Mouse (Mus musculus) midbrain, postnatal 0 days (tissue): Measurements from ENCODE around the gene Cpsf7. TPM values are rescaled to one million over a fixed set of nuclear protein-coding genes. Genes with fewer than 3 reads are reported as not detected.

Source experiments
- ATAC-seq: fragments of 200-750 bp; cut with Nextera tagmentation; 2 replicates; pipeline ENCODE4 v1.8.0; 2017; ENCODE audit warnings: moderate number of reproducible peaks, mild to moderate bottlenecking, moderate TSS enrichment, moderate library complexity; ENCODE audit not compliant: low FRiP score
- DNase-seq: peaks from one replicate; pipeline ENCODE4 v3.0.0-alpha.2; 2015; ENCODE audit warnings: low spot score
- H3K27ac ChIP-seq: fragments of 300-500 bp; sonication (generic); 2 replicates; pipeline ENCODE4 v1.5.1; 2014; ENCODE audit warnings: low read depth, mild to moderate bottlenecking, low read length, mixed read lengths
- H3K27me3 ChIP-seq: fragments of 300-500 bp; sonication (generic); 2 replicates; pipeline ENCODE4 v1.6.1; 2014; ENCODE audit warnings: low read length, control low read depth, mixed read lengths; ENCODE audit not compliant: insufficient read depth
- H3K36me3 ChIP-seq: fragments of 300-500 bp; sonication (generic); 2 replicates; pipeline ENCODE4 v1.6.1; 2014; ENCODE audit warnings: low read length, control low read depth, mixed read lengths; ENCODE audit not compliant: insufficient read depth
- H3K4me1 ChIP-seq: fragments of 300-500 bp; sonication (generic); 2 replicates; pipeline ENCODE4 v1.6.1; 2014; ENCODE audit warnings: mild to moderate bottlenecking, control low read depth, antibody characterized with exemption, low read length, mixed read lengths; ENCODE audit not compliant: insufficient read depth
- H3K4me2 ChIP-seq: fragments of 300-500 bp; sonication (generic); 2 replicates; pipeline ENCODE4 v1.6.1; 2014; ENCODE audit warnings: low read depth, mild to moderate bottlenecking, low read length, mixed read lengths; ENCODE audit not compliant: poor library complexity, severe bottlenecking
- H3K4me3 ChIP-seq: fragments of 300-500 bp; sonication (generic); 2 replicates; pipeline ENCODE4 v1.5.1; 2014; ENCODE audit warnings: low read depth, mild to moderate bottlenecking, low read length, moderate library complexity
- H3K9ac ChIP-seq: fragments of 300-500 bp; sonication (generic); replicated peaks from 2 replicates; pipeline ENCODE4 v1.6.1; 2014; ENCODE audit warnings: mild to moderate bottlenecking, low read length, moderate library complexity, mixed read lengths; ENCODE audit not compliant: poor library complexity, severe bottlenecking
- H3K9me3 ChIP-seq: fragments of 300-500 bp; sonication (generic); 2 replicates; pipeline ENCODE4 v1.6.1; 2016; ENCODE audit warnings: low read length, control low read depth
- CTCF ChIP-seq: IDR thresholded peaks from 2 replicates; pipeline ENCODE4 v1.5.1; 2016; ENCODE audit warnings: antibody characterized with exemption, mild to moderate bottlenecking
- WGBS: fragments of 180-500 bp; shearing (Covaris S2); extraction: QIAGEN DNeasy Blood & Tissue Kit; methylation state at CpG from one replicate; pipeline ENCODE4 v1.1.7; 2014; 5-methylcytosine and 5-hydroxymethylcytosine counted together
- polyA plus RNA-seq: library from polyadenylated mRNA; unstranded; fragments of >200 nt; fragmentation: Nextera tagmentation; extraction: Ambion mirVana; gene quantifications from 2 replicates; pipeline ENCODE4 v1.2.1, GENCODE M21; 2015
- total RNA-seq: library from RNA; depleted of rRNA; stranded (reverse); fragments of >200 nt; gene quantifications from 2 replicates; pipeline ENCODE4 v1.2.3, GENCODE M21; 2014; rRNA removed

The Cpsf7 gene
- 55.7 and 62.3 TPM in 2 replicates for total RNA-seq
- polyA plus RNA-seq = 36.7 and 40.6 TPM in 2 replicates

- WGBS = under 1% methylated on average over 73 of the region's 93 CpGs
- Histone ChIP-seq H3K27ac (peak within 1 kb of the TSS; percentile 98), H3K27me3 (no peaks in the 10 kb centered on the region), H3K4me2 (peak within 1 kb of the TSS; percentile 73), H3K4me3 (peak within 1 kb of the TSS; percentile 94), H3K9me3 (no peaks in the 10 kb centered on the region), H3K9ac (peak within 1 kb of the TSS; percentile 97), H3K4me1 (peaks cover 8% of the 10 kb centered on the region; the same call in 1 of the 2 replicates), H3K36me3 (0 out of 2 replicates have a peak, but pooled peaks cover 1% of the 10 kb centered on the region)
- peak; percentile 92 for ATAC-seq
- no peak for TF ChIP-seq CTCF
- DNase-seq = peak; percentile 96
Observed at GRCm38 (mm10) chr19:10525106-10525901, at the start of gene Cpsf7. Cpsf7 (plus strand) TSS chr19:10525266.

DNA sequence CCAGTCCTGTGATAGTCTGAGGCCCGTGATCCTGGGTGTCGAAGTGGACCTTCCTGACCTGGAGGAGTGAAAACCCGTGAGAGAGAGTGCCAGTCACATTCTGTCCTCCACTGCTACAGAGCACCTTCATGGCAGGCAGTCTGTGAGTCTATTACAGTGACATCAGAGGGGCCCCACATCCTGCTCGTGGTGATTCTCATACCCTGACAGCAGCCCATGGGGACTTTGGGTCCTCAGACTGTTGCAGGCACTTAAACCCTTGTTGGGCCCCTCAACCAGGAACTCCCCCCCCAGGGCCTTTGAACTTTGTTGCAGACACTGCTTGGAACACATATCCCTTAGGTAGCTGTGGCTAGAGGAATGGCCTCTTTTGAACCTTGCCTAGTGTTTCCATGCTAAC, 45.5 kb upstream of the Cpsf7 start:
- Histone ChIP-seq H3K27ac (no peak overlapping the region), H3K4me3 (no peak overlapping the region), H3K9me3 (no peaks in the 10 kb centered on the region), H3K27me3 (no peaks in the 10 kb centered on the region), H3K36me3 (no peaks in the 10 kb centered on the region), H3K9ac (no peak overlapping the region), H3K4me1 (peaks cover 11% of the 10 kb centered on the region; the same call in 1 of the 2 replicates), H3K4me2 (no peak overlapping the region)
- ATAC-seq = no peak
- no peak for TF ChIP-seq CTCF
- 72% methylated on average over 4 of the region's 4 CpGs for WGBS
- DNase-seq = no peak

DNA sequence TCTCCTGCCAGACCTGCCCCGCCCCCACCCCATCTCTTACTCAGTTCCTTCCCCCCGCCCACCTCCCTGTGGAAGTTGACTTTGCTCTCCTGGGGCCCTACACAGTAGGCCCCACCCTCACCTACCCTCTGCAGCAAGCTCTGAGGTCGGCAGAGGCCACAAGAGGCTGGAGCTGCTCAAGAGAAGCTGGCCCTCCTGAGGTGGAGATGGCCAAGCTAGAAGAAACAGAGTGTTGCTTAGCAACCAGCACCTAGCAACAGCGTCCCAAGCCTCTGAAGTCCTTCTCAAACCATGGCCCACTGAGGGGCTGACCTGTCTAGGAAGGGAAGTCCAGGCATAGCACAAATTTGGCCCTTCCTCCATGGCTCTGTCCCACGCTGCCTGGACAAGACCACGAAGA, 42.4 kb upstream of the Cpsf7 start, which contains the start of gene Ppp1r32:
Gene Ppp1r32 (minus strand): TSS at position 226 of the 400 bp plus-strand sequence.
- Histone ChIP-seq H3K9ac (no peak within 1 kb of the TSS), H3K27ac (no peak within 1 kb of the TSS), H3K4me3 (no peak within 1 kb of the TSS), H3K9me3 (no peaks in the 10 kb centered on the region), H3K36me3 (no peaks in the 10 kb centered on the region), H3K4me1 (peaks cover 11% of the 10 kb centered on the region; the same call in 1 of the 2 replicates), H3K4me2 (no peak within 1 kb of the TSS), H3K27me3 (no peaks in the 10 kb centered on the region)
- no peak for TF ChIP-seq CTCF
- DNase-seq (peak; percentile 81), ATAC-seq (peak; percentile 73)
- WGBS = 21% methylated on average over 6 of the region's 6 CpGs

DNA sequence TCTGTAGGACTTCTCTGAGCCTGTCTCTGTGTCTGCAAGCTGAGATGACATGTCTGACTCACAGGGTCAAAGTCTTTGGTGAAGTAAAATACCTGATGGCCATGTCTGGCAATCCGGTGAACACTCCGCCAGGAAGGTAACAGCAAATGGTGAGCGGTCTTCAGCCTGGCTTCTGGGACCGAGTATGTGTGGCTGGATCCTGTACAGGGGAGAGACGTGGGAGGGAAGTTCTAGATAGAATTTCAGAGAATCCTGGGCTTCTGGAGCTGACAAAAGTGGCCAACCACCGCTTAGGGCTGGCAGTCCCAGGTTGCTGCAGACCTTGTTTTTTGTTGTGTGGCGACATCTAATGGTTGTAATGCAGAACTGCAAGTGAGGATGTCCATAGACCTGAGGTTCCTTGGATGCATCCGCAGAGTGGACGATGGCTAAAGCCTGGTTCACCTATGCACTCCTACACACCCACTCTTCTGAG, 38.8 kb upstream of the Cpsf7 start:
- 24% methylated on average over 9 of the region's 9 CpGs for WGBS
- H3K9ac ChIP-seq = no peak overlapping the region
- no peaks in the 10 kb centered on the region for H3K27me3 ChIP-seq
- no peak overlapping the region for H3K4me3 ChIP-seq
- peak; percentile 97 for TF ChIP-seq CTCF
- peaks cover 11% of the 10 kb centered on the region; the same call in 1 of the 2 replicates for H3K4me1 ChIP-seq
- H3K9me3 ChIP-seq = no peaks in the 10 kb centered on the region
- no peak overlapping the region for H3K4me2 ChIP-seq
- H3K36me3 ChIP-seq = no peaks in the 10 kb centered on the region
- DNase-seq (peak; percentile 83), ATAC-seq (peak; percentile 77)
- H3K27ac ChIP-seq = no peak overlapping the region

- H3K9me3 ChIP-seq = no peaks in the 10 kb centered on the region
- TF ChIP-seq CTCF = no peak
- H3K27ac ChIP-seq = no peak overlapping the region
- no peaks in the 10 kb centered on the region for H3K27me3 ChIP-seq
- ATAC-seq (no peak), DNase-seq (no peak)
- H3K4me1 ChIP-seq = 0 out of 2 replicates have a peak, but pooled peaks cover 2% of the 10 kb centered on the region
- 93% methylated on average over 1 of the region's 1 CpGs for WGBS
- H3K9ac ChIP-seq = no peak overlapping the region
- no peak overlapping the region for H3K4me2 ChIP-seq
- no peak overlapping the region for H3K4me3 ChIP-seq
- peaks cover 6% of the 10 kb centered on the region; the same call in 1 of the 2 replicates for H3K36me3 ChIP-seq
Observed at GRCm38 (mm10) chr19:10495670-10496069, 29.4 kb upstream of the Cpsf7 start.

DNA sequence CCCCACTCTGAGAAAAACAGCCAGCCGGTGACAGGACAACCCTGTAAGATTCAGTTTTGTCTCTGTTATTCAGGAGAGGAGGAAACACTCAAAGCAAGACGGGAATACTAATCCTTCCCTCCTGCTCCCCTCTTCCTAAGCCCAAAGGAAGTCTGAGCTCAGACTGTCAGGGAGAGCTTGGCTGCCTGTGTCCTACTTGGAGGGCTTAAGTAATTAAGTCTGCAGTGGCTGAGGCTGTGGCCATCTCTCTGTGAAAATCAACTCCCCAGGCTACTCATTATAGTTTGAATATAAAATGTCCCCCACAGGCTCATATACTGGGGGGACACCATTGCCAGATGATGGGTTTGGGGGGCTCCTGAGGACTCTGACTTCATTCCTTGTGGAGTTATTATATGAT, 28.1 kb upstream of the Cpsf7 start:
- Histone ChIP-seq H3K27me3 (no peaks in the 10 kb centered on the region), H3K36me3 (peaks cover 10% of the 10 kb centered on the region; the same call in 1 of the 2 replicates), H3K4me2 (no peak overlapping the region), H3K4me3 (no peak overlapping the region), H3K27ac (peak overlapping the region; percentile 70), H3K4me1 (0 out of 2 replicates have a peak, but pooled peaks cover 2% of the 10 kb centered on the region), H3K9ac (no peak overlapping the region; the same call in 1 of the 2 replicates), H3K9me3 (no peaks in the 10 kb centered on the region)
- TF ChIP-seq CTCF = no peak
- 23% methylated on average over 2 of the region's 2 CpGs for WGBS
- DNase-seq (no peak), ATAC-seq (peak; percentile 53)
